Mouse (Mus musculus) left cerebral cortex, adult 9 months (tissue): ENCODE measurements at regions not wholly inside any gene's neighbourhood (a gene's known extent, or its start where the extent isn't known, plus 50 kb on each side); places are given as distances from the start of the nearest gene placed in this dataset.

ENCODE experiments used
- DNase-seq, 2 experiments: peaks; one replicate each; pipeline ENCODE4 v3.0.0; 2022; ENCODE audit warnings: low spot score in 2 of 2

DNA sequence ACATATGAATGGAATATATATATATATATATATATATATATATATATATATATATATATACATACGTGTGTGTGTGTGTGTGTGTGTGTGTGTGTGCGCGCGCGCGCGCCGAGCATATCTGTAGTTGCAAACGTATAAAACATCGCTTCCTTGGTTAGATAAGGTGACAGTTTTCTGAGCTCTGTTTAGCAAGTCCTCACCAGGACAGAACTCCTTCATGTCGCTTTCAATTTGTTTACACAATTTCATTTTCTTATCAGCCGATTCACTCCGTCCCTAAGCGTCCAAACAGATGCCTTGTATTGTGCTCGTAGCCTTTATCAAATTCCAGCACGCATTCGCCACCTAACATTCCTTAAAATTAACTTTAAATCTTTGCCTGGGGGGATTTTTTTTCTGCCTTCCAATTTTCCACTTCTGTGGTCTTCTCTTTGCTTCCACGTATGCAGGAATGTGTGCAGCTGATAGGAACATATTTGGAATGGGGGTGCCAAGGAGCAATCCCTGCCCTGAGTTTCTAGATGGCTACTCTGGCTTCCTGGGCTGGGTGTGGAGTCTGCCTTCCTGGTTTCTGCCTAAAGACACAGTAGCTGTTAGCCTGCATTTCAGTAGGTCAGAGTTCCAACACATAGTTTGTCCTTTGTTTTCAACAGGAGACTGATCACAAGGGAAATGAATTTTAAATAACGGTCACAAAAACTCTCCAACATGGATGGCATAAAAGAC, 575.7 kb downstream of the Robo2 start:
- no peak for DNase-seq

DNA sequence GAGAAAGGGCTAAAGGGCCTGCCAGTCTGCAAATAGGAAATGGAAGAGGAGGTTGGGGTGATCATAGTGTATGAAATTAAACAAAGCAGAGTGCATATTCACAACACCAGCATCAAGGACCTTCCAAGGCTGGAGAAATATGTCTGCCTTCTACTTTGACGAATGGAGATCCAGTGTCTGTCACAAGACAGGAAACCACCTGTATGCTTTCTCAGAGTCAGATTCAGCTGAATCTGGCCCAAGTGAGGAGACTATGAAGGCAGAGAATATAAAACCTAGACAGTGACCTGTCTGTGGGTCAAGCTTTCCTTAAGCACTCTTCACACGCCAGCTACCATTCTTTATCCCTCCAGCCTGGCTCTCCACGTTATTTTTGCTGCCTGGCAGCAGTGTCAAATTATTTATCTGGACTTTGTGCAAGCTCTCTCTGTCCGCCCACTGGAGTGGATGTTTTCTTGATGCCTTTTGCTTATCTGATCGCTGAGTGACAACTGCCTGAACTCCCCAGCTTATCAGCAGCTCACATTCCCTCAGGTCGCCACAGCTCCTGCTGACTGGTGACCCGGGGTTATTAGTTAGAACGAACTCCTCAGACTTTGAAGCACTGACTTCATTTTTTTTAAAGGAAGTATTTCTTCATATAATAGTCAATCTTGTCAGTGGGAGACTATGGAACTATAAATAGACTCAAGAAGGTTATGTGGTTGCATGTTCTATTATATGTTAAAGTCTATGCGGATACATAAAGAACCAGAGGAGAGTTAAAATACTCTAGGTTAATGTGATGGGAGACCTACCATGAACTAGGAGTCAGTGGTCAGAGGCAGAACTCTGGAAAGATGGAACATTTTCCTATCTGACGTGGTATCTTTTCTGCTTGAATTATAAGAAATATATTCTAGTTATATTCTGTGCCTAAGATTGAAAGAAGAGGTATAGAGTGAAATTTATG, 590.0 kb downstream of the Robo2 start:
- no peak for DNase-seq

DNA sequence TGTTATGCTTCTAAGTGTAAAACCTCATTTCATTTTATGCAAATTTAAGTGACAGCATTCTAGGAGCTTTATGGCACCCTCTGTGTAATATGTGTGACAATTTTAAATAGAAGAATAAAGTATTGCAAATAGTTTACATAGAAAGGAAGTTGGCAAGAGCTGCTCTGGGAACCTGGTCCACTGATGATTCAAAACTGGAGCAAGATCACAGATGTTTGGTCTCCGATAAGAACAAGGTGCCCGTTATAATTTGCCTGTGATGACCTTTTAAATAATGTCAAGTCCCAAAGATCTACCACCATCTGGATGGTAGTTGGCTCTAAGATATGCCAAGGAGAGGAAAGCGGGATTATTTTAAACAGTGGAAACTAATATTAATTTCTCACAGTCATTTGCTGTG, 607.1 kb downstream of the Robo2 start:
- no peak for DNase-seq

DNA sequence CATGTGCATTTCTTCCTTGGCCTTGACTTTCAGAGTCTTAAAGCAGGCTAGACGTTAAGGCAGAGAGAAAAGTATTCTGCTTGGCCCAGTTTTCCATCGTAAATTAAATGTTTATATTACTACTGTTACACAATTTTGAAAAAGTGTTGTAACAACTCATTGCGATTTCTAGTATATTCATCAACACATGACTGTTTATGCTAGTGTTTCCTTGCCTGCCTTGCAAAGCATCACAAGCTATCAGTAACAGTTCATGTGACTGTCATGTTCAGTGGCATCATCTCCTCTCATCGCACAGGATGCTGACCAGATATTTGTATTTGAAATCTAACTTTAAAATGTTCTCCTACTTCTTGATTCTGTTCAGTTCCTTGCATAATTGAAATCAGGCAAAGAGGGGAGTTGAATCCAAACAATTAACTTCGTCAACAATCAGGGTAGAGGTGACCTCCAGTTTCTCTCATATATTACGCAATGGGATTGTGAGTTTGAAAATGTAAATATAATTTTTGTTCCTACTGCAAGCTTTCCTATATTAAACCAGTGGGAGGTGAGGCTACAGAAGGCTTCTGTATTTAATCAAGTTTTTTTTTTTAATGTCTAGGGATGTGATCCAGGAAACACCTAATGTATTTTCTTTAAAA, 615.0 kb downstream of the Robo2 start:
- DNase-seq, result no peak

DNA sequence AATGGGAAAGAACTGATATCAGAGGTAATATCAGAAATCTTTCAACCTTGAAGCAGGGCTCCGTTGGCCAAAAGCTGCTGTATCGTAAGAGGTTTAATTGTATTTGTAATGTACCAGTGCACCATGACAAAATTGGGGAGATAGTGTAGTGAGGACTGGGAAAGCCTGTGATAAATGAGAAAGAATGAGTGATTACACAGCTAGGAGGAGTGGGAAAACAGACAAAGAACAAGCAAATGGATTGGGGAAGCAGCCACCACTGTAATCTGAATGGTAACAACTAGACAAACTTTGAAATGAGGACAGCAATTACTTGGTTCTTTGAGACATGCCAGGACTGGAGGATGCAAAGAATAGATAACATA, 626.6 kb downstream of the Robo2 start:
- DNase-seq, result no peak

DNA sequence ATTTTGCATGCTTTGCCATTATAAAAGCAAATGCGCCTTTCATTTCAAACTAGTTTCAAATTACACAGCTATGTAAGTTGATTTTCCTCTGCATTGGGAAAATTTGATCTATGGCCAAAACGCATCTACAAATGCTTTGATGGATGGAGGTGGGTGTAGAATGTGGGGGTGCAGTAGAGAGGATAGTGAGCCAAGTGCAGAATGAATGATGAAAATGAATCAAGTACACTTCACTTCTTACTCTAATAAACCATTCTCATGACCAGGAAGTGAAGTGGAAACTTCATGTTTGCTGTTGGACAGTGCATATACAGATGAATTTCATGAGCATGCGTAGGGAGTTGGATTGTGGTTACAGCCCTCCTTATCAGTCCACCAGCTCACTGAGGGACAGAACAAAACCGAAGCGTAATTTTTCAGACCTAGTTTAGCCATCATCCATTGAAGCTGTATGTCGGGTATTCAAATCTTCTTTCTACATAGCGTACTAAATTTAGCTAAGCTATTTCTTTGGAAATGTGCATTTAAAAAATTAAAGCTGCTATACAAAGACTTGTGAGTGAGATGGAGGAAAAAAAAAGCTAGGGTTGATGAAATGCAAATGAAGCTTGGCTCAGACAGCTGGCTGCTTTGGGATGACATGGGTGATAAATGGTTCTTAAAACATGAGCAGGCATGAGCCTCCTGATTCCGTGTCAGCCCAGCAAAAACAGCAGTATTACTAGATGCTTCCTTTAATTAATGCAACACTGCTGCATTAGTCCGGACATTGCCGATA, 627.1 kb downstream of the Robo2 start:
- DNase-seq, result peak; percentile 2 to 15

DNA sequence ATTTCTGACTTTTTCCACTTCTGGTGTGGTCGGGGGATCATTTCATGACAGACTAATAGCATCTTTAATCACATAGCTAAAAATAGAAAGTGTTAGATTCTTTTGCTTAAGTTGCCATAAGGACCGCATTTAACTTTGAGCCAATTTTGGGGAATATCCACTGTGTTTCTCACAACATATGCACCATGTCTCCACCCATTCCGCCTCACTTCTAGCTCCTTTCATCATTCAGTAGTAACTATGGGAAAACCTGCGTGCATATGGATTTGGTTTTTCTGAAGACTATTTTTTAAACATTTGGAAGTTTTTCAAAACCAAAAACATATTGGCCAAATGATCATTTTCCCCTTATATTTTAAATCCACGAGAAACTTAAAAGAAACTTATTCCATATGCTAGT, 639.2 kb downstream of the Robo2 start:
- no peak for DNase-seq

DNA sequence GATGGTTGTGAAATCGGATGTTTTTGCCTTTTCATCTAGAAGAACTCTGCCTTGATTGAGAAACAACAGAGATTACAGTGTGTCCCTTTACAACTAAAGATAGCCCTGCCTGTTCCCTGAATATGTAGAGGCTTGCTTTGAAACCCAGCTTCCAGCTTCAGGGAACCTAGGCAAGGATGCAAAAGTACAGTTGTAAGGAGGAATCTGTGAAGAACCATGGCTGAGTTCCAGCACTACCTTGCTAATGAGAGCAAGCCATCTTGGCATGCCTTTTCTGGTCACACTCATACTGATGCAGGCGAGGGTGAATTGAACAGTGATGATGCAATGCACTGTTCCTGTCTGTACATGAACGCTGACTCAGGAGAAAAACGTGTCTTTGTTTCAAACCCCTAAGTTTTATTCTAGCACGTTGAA, 641.2 kb downstream of the Robo2 start:
- peak in 1 of 2 experiments; percentile 10 for DNase-seq

DNA sequence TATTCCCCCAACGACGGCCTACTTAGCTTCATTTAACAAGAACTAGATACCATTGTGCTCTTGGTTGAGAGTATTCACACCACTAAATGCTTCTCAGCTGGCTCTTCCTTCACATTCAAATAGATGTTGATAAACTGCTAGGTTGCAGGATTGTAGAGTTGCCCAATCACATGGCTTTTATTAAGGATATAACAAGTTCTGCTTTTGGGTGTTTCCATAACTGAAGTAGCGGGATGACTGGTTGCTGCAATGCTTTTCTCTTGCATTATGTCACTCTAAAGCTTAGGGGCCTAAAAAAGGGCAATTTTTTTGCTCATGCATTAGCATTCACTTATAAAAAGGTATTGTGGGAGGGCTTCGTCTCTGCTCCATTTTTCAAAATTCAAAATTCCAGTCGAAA, 641.9 kb downstream of the Robo2 start:
- no peak for DNase-seq

DNA sequence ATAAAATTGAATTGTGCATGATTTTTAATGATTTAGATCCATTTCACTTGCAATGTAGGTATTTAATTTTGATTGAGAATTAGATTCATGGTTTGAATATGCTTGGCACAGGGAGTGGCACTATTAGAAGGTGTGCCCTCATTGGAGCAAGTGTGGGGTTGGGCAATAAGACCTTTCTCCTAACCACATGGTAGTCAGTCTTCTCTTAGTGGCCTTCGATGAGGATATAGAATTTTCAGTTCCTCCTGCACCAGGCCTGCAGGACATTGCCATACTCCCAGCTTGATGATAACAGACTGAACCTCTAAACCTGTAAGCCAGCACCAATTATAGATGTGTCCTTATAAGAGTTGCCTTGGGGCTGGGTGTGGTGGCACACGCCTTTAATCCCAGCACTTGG, 642.9 kb downstream of the Robo2 start:
- no peak for DNase-seq

DNA sequence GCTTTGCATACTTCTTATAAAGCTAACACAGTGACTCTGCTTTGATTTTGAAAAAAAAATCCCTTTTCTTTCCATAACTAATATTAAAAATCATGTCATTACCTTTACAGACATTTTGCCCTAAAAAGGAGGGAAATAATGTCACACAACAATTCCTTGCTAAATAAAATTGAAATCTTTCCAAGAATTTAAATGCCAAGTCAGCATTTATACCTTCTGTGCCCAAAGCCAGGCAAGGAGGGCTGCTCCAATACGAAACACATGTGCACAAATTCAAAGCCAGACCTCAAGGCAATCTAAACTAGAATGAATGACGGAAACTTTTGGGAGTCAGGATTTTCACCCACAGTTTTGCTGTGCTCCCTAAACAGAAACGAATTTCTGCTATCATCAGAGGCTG, 646.4 kb downstream of the Robo2 start:
- DNase-seq, result no peak

DNA sequence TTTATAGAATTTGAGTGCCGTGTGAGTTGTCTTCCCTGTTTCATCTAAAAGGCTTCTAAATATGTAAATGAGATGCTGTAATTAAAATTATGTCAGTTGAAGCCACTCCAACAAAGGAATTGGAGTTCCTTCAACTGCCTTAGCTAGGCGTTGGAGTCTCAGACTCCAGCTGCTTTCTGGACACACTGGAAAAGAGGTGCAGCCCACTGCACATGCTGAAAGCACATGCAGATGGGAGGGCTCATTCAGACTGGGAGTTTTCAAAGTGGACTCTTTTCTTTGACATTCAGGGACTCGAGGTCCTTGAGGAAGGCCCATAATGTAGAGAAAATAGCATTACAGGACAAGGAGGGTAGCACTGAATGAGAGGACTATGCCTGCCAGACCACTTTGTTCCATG, 650.7 kb downstream of the Robo2 start:
- DNase-seq, result no peak

DNA sequence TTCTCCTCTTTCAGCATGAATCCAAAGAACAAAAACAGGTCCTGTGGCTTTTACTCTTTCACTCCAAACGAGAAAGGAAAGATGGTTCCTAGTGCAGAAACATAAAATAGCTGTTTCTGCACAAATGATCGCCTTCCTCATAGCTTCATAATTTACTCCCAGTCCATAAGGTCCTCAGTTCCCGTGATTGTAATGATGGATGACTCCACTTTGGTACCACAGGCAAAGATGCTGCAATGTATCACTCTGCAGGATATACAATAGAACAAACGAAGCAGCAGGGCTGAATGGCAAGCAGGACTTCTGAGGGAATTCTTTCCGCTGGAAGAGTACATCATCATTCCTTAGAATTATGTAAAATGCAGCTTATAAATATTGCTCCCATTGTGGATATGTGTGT, 652.8 kb downstream of the Robo2 start:
- no peak for DNase-seq

DNA sequence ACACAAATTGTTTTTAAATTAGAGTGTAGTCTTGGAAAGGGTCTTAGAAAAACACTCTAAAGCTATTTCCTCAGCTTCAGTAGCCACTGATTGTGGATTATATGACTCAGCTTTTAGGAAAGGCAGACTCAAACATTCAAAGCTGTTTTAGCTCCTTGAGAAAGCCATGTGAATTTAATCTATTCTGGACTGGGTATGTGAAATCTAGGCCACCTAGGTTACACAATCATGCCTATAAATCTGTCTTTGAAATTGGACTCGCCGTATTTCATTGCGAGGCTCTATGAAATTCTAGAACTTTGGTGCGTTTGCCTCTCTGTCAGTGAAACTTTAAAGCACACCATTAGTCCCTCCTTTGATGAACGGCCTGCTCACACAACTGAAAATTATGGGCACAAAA, 657.3 kb downstream of the Robo2 start:
- DNase-seq, result no peak

DNA sequence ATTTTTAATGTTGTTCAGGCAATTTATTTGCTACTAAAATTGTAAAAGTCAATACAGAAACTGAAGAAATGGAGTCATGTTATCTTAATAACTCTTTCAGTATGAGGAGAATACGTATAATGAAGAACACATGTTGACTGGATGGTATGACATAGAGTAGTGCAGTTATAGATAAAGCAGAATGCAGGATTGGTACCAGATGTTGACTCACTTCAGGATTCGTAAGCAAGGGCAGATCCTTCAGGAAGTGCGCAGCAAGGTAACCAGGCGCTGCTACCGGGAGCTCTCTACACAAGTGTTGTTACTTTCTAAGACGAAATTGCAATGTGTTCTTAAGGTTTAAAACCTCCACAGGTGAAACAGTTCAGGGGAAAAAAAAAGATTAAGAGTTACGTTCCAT, 683.3 kb downstream of the Robo2 start:
- no peak for DNase-seq

DNA sequence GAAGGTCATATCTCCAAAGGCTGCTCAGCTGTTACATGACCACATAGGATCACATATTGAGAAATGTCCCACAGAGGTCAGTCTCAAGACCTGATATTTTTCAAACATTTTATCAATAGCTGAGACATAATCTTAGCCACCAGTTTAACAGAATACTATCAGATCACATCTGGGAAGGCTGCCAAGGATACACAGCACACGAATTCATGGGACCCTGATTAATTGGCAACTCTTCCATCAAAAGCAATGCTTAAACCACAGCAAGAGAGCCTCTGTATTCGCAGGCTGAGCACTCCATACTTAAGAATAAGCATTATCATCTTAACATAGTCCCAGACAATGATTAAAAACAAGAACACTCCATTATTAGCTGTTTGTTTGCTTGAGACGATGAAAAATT, 691.9 kb downstream of the Robo2 start:
- no peak for DNase-seq

DNA sequence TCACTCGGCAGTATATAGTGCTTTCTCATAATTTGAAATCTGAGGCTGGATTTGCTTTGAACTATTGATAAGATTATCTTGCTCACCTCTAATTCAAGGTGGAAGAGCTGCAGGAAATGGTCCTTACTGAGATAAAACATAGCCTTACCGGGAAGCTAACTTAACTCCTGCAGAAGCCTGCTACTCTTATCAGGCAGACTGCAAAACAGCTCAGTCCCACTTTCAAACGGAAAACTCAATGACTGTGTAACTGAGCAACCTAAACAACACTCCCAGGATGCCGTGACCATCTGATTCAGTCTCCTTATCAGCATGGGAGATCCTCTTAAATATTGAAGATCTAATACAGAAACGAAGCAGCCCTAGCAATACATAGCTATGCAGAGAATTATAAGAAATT, 695.3 kb downstream of the Robo2 start:
- no peak for DNase-seq

DNA sequence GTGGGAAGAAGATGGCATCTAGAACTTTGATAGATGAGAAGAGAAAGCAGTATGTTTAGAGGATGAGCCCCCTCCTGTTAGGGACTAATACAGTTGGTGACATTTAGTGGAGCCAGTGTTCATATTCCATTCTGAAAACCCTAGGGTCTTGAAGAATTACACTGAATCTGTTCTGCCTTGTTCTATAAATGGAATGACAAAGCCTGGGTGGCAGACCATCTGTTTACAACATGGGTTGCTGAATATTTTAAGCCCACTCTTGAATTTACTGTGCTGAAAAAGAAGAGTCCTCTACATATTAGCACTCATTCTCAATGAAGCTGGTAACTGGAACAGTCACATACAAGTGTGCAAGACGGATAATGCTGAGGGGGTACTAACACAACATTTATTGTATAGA, 704.6 kb downstream of the Robo2 start:
- peak in 1 of 2 experiments; percentile 21 for DNase-seq

DNA sequence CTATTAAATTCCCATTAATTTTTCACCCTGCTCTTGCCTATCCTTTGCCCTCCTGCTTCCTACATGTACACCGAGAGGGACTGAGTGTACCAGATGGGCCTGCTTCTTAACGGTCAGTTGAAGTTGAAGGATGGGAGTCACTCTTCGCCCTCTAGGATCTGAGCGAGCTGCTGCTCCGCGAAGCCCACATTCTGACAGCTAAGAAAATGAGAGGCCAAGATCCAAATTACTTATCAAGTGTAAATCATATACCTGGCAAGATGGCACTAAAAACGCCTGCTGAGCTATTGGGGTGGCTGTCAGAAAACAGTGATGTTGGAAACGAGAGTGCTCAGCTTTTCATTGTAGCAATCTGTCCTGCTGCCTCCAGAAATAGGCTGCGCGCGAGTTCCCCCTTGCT, 722.4 kb downstream of the Robo2 start:
- no peak for DNase-seq

DNA sequence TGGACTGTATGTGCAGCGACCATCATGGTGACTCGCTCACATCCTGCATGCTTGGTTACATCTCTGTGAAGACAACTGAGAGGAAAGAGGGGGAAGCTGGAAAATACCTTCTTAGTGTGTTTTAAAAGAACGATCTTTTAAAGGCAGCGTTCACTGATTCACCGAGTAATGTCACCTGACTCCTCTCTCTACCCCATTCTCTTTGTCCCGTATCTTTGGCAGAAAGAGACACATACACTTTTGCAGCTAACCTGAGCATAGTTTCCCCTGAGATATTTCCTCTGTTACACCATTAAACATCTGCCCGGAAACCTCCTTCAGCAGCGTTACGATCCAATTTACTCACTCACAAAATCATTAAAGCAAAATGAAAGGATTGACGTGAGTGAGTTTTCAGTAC, 731.8 kb downstream of the Robo2 start:
- no peak for DNase-seq

DNA sequence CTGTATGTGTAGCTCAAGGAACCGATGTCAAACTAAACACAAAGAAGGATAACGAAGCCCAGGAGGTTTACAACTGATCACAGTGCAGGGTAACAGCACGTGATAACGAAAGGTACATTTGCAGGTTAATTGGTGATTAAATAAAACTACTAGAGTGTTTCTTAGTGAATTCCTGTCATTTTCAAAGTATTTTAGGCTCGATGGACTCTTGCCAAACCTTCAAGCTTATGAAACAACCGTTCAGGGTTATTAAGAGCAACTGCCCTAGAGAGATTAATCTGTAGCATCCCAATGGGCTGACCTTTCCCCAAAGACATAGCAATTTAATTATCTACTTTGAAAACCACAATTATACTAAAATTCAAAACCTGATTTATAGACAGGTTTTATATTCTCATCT, 741.1 kb downstream of the Robo2 start:
- DNase-seq, result no peak
